Mouse (Mus musculus) granulocyte monocyte progenitor cell, adult 5-6 weeks (primary cell): ENCODE measurements around the gene Ssc4d. TPM values are rescaled to one million over a fixed set of nuclear protein-coding genes. Genes with fewer than 3 reads are reported as not detected.

Experiments used
- ATAC-seq: replicated peaks from 2 replicates; pipeline ENCODE4 v1.8.0; 2016; ENCODE audit warnings: mild to moderate bottlenecking, moderate TSS enrichment, inconsistent platforms; ENCODE audit not compliant: poor library complexity, severe bottlenecking
- total RNA-seq, 2 experiments: library from RNA; stranded (forward) in 1 of 2; stranded (reverse) in 1 of 2; fragments of 200-712, 200-1000 nt in 1 of 2; fragments of >200 nt in 1 of 2; fragmentation: Nextera tagmentation in 1 of 2; gene quantifications; 2 replicates each; pipeline ENCODE4 v1.2.3; 2014 to 2017

Ssc4d gene
- total RNA-seq, 2 experiments from 2014 or later: 5.0 TPM; not detected in 1

DNA sequence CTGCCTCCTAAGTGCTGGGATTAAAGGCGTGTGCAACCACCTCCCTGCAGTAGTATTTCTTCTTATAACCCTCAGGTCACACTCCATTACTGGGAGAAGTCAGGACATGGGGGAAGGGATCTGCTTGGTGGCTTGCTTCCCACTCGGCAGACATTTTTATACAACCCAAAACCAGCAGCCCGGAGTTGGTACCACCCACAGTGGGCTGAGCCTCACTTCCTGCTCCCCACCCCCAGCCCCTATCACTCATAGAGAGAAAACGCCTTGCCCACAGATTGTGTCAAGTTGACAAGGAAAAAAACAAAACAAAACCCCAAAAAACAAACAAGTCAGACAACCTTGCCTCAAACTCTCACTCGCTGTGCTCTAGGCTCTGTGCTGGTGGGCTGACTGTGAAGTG, 61.1 kb downstream of the Ssc4d start:
- no peak for ATAC-seq

DNA sequence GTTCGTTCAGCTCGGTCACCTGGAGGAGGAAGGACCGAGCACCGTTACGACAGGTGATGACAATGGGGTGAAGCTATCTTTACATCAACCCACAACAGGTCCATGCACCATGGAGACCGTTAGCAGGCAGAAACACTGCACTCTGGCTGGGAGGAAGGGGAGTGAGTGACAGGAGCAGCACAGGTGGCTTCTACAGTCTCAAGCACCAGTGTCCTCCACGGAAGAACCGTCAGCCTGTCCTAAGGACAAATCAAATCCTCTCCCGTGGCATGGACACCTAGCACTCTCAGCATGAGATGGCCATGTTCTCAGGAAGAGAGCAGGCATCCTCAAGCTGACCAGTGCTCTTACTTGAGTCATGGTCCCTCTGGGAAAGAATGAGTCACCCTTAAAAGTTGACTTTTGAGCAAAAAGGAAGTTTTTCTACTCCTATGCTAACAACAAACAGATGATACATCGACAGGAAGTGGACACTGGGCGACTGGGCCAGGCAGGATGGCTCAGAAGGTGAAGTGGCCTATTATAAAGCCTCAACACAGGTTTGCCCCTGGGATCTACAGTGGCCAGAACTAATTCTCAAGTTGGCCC, 62.6 kb downstream of the Ssc4d start:
- ATAC-seq: no peak

- no peak for ATAC-seq
Observed at GRCm38 (mm10) chr5:135910813-135911212, 63.5 kb downstream of the Ssc4d start.

Other genes starting within 250 kb of the Ssc4d start
- 19.1 and 22.9 TPM in 2 replicates for gene Tmem120a, start 230.1 kb downstream of the Ssc4d start, total RNA-seq (2014; fragmentation: Nextera tagmentation)
- gene Tmem120a, start 230.1 kb downstream of the Ssc4d start, total RNA-seq (2017): 17.6 and 26.4 TPM in 2 replicates
- gene Styxl1, start 196.1 kb downstream of the Ssc4d start, total RNA-seq (2014; fragmentation: Nextera tagmentation): not detected in 2 replicates
- 2.1 TPM in 1 of 2 replicates, not detected in the other for gene Styxl1, start 196.1 kb downstream of the Ssc4d start, total RNA-seq (2017)
- 299 and 328 TPM in 2 replicates for gene Mdh2, start 196.1 kb downstream of the Ssc4d start, total RNA-seq (2014; fragmentation: Nextera tagmentation)
- 154 and 224 TPM in 2 replicates for gene Mdh2, start 196.1 kb downstream of the Ssc4d start, total RNA-seq (2017)
- gene Srrm3, start 167.6 kb downstream of the Ssc4d start, total RNA-seq (2014; fragmentation: Nextera tagmentation): not detected in 2 replicates
- not detected in 2 replicates for gene Srrm3, start 167.6 kb downstream of the Ssc4d start, total RNA-seq (2017)
- not detected in 2 replicates for gene Hspb1, start 86.6 kb downstream of the Ssc4d start, total RNA-seq (2014; fragmentation: Nextera tagmentation)
- gene Hspb1, start 86.6 kb downstream of the Ssc4d start, total RNA-seq (2017): not detected in 2 replicates
- 97.2 and 120 TPM in 2 replicates for gene Ywhag, start 39.9 kb downstream of the Ssc4d start, total RNA-seq (2014; fragmentation: Nextera tagmentation)
- 92.2 and 107 TPM in 2 replicates for gene Ywhag, start 39.9 kb downstream of the Ssc4d start, total RNA-seq (2017)
- not detected in 2 replicates for gene Zp3, start 5.6 kb upstream of the Ssc4d start, total RNA-seq (2014; fragmentation: Nextera tagmentation)
- not detected in 2 replicates for gene Zp3, start 5.6 kb upstream of the Ssc4d start, total RNA-seq (2017)
- 17.1 and 20.2 TPM in 2 replicates for gene Dtx2, start 20.3 kb upstream of the Ssc4d start, total RNA-seq (2014; fragmentation: Nextera tagmentation)
- gene Dtx2, start 20.3 kb upstream of the Ssc4d start, total RNA-seq (2017): 6.4 and 8.1 TPM in 2 replicates
- not detected in 2 replicates for gene Upk3b, start 64.0 kb upstream of the Ssc4d start, total RNA-seq (2014; fragmentation: Nextera tagmentation)
- gene Upk3b, start 64.0 kb upstream of the Ssc4d start, total RNA-seq (2017): 0.04 TPM in 1 of 2 replicates, not detected in the other
- gene Upk3bl, start 80.0 kb upstream of the Ssc4d start, total RNA-seq (2014; fragmentation: Nextera tagmentation): 5.6 TPM in 1 of 2 replicates, not detected in the other
- gene Upk3bl, start 80.0 kb upstream of the Ssc4d start, total RNA-seq (2017): 1.7 TPM in 1 of 2 replicates, not detected in the other
- gene Rasa4, start 109.4 kb upstream of the Ssc4d start, total RNA-seq (2014; fragmentation: Nextera tagmentation): 43.2 and 82.3 TPM in 2 replicates
- gene Rasa4, start 109.4 kb upstream of the Ssc4d start, total RNA-seq (2017): 24.8 and 25.0 TPM in 2 replicates
- 156 and 159 TPM in 2 replicates for gene Polr2j, start 142.1 kb upstream of the Ssc4d start, total RNA-seq (2014; fragmentation: Nextera tagmentation)
- 125 and 128 TPM in 2 replicates for gene Polr2j, start 142.1 kb upstream of the Ssc4d start, total RNA-seq (2017)
- 31.5 and 33.0 TPM in 2 replicates for gene Lrwd1, start 161.5 kb upstream of the Ssc4d start, total RNA-seq (2014; fragmentation: Nextera tagmentation)
- 46.3 and 70.4 TPM in 2 replicates for gene Lrwd1, start 161.5 kb upstream of the Ssc4d start, total RNA-seq (2017)
- 13.7 and 18.2 TPM in 2 replicates for gene Alkbh4, start 161.6 kb upstream of the Ssc4d start, total RNA-seq (2014; fragmentation: Nextera tagmentation)
- 5.3 and 11.9 TPM in 2 replicates for gene Alkbh4, start 161.6 kb upstream of the Ssc4d start, total RNA-seq (2017)
- 24.7 and 38.2 TPM in 2 replicates for gene Orai2, start 196.2 kb upstream of the Ssc4d start, total RNA-seq (2014; fragmentation: Nextera tagmentation)
- 26.6 and 29.0 TPM in 2 replicates for gene Orai2, start 196.2 kb upstream of the Ssc4d start, total RNA-seq (2017)
- 32.2 and 42.1 TPM in 2 replicates for gene Prkrip1, start 224.4 kb upstream of the Ssc4d start, total RNA-seq (2014; fragmentation: Nextera tagmentation)
- gene Prkrip1, start 224.4 kb upstream of the Ssc4d start, total RNA-seq (2017): 45.2 and 89.4 TPM in 2 replicates